Mouse (Mus musculus): ENCODE measurements around the gene Cpox.

GRCm38 (mm10) chr16:58662287-58662791 is 7.8 kb upstream of the Cpox start:
- TF ChIP-seq CTCF (conservative IDR thresholded peaks at IDR 0.05; ENCODE audit: insufficient read depth, insufficient read length, low read depth, low read length): no peak
- no peak for TF ChIP-seq POLR2A (IDR thresholded peaks at IDR 0.05; ENCODE audit: low read depth, low read length)
